Mouse (Mus musculus) layer of hippocampus, adult 9-10 months (tissue): Measurements from ENCODE around the gene Mfap3.

Experiments used
- DNase-seq: peaks from one replicate; pipeline ENCODE4 v3.0.0; 2022; ENCODE audit warnings: low spot score

The Mfap3 gene

GRCm38 (mm10) chr11:57518091-57518750 lies at the start of gene Mfap3, which contains the start of gene Fam114a2:
Gene Mfap3, plus strand, starts transcription at chr11:57518664.
Gene Fam114a2, minus strand, starts transcription at chr11:57518617.
- DNase-seq: peak; percentile 68

- no peak for DNase-seq
Observed at GRCm38 (mm10) chr11:57468706-57469105, 49.8 kb upstream of the Mfap3 start.

GRCm38 (mm10) chr11:57470056-57470455 lies 48.4 kb upstream of the Mfap3 start:
- no peak for DNase-seq

GRCm38 (mm10) chr11:57470979-57471378 lies 47.5 kb upstream of the Mfap3 start:
- DNase-seq: no peak

DNA sequence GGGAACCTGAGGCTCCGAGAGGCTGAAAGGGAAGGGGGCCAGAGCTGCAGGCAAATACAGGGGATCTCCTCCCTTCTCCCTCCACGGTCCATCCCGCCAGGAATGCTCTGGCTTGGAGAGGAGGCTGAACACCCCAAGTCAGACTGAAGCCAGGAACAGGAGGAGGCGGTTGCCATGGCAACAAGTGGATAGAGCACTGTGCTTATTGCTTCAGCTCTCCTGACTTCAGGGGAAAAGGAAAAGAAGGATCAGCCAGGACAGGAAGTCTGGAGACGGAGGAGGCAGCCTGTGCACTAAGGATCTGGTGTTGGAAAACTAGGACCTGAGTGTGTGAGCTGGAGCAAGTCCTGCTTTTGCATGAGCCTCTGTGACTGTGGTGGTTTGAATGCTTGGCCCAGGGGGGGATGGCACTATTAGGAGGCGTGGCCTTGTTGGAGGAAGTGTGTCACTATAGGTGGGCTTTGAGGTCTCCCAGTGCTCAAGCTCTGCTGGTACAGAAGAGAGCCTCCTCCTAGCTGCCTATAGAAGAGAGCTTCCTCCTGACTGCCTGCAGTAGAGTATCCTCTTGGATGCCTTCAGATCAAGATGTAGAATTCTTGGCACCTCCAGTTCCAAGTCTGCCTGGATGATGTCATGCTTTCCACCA lies 44.0 kb upstream of the Mfap3 start:
- no peak for DNase-seq

- peak; percentile 49 for DNase-seq
Observed at GRCm38 (mm10) chr11:57475119-57475518, 43.3 kb upstream of the Mfap3 start.

DNA sequence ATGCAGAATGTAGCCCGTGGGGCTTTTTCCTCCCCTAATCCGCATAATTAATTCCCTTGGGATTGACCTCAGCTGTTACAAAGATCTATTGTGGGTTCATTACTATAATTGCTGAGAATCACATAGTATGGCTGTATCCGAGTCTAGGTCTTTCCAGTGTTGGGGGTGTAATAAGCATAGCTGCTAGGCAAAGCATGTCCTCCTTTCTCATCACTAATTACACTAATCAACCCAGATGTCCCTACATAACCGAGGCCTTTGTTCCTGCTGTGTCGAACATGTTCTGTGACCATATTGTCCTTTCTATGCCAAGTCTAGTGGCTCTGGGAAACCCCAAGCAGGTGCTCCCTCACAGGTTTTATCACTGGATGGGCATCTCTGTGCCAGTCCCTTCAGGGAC lies 40.4 kb upstream of the Mfap3 start:
- DNase-seq: no peak

DNA sequence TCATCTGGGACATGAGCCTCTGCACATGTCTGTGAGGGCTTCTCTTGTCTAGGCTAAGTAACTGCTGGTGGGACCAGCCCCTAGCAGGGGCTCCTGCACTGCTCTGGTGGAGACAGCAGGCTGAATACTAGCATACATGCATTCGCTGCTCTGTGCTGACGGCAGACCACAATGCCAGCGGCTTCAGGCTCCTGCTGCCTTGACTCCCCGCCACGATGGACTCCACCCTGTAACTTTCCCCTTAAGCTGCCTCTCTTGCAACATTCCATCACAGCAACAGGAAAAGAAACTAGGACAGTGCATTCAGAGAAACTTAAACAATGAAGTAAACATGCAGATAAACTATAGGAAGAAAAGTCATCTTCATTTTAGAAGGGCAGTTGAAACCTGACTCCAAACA lies 30.0 kb upstream of the Mfap3 start:
- DNase-seq: no peak

- no peak for DNase-seq
Observed at GRCm38 (mm10) chr11:57496462-57497039, 21.9 kb upstream of the Mfap3 start.

DNA sequence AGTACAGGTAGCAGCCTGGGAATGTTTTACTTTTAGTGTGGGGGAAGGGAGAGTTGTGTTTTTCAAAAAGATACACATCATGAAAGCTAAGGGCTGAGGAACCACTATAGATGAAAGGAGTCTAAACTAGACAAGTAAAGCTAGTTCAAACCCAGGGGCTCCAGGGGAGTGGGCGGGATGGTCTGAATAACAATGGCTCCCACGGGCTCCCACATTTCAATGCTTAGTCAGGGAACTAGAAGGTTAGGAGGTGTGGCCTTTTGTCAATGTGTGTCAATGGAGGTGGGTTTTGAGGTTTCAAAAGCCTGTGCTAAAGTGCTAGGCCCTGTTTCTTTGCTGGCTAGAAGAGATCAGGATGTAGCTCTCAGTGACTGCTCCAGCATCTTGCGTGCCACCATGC lies 20.8 kb upstream of the Mfap3 start:
- no peak for DNase-seq

DNA sequence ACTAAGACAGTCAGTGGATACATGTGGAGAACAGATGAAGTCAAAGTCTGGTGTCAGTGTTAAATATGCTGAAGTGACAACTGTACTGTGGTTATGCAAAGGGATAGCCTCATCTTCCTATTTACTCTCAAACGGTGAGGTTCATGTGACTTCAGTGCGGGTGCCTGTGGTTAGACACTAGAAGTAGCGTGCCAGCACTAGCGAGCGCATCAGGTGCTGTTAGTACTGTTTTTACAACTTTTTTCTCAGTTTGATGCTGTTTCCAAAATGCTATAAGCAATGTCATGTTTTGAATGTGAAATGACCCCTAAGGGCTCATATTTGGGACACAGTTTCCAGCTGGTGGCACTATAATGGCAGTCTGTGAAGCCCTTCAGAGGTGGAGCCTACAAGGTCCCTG lies 20.2 kb upstream of the Mfap3 start:
- DNase-seq: no peak

DNA sequence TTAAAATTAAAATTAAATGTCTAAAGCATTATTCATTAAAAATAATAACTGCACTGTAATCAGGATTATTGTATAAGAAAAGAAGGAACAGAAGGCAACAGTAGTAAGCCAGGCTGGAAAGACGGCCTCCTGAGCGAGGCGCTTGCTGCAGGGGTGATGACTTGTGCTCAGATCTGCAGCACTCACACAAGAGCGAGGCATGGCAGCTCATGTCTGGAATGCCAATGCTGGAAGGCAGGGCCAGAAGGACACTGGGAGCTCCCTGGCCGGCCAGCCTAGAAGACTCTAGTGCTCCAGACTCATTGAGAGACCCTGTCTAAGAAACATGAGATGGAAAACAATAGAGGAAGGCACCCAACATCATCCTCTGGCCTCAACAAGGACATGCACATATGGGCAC lies 15.3 kb upstream of the Mfap3 start:
- no peak for DNase-seq

- no peak for DNase-seq
Observed at GRCm38 (mm10) chr11:57506899-57507298, 11.6 kb upstream of the Mfap3 start.

GRCm38 (mm10) chr11:57515218-57515617 lies 3.2 kb upstream of the Mfap3 start:
- DNase-seq: no peak

DNA sequence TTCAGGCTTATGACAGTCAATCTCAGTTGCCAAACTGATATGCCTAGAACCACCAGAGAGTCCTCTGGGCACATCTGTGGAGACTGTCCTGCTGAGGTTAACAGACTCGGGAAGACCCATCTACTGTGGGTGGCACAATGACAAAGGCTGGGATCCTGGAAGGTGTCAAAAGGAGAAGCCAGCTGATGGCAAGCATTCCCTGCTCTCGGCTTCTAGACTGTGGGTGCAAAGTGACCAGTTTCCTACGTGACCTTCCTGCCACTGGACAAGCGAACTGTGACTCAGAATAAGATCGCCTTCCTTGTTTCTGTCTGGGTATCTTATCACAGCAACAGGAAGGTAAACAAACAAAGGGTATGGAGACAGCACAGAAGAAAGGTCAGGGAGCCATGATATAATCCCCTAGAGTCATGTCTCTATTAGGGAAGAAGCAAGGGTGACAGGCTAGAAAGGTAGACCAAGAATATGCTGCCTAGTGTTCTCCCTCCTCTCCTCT lies 1.5 kb upstream of the Mfap3 start:
- DNase-seq: no peak

- DNase-seq: no peak
Observed at GRCm38 (mm10) chr11:57518751-57519148, 286 bp downstream of the Mfap3 start.

DNA sequence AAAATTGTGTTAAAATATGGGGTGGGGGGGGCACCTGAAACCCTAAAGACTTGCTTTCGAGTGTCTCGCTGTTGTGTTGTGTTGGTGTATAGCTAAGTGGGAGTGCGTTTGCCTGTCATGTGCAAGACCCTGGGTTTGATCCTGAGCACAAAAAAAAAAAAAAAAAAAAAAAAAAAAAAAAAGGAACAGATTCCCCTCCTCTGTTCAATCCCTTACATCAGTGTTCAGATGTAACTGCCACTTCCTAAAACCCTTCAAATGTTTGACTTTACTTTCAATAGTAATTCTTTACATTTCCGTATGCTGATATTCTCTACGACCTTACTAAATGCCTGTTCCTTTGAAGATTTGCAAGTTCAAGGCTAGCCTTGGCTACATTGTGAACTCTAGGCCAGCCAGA lies 840 bp downstream of the Mfap3 start:
- DNase-seq: no peak

GRCm38 (mm10) chr11:57521206-57521605 lies 2.7 kb downstream of the Mfap3 start:
- DNase-seq: no peak

- DNase-seq: peak; percentile 68
Observed at GRCm38 (mm10) chr11:57522046-57522445, 3.6 kb downstream of the Mfap3 start.

DNA sequence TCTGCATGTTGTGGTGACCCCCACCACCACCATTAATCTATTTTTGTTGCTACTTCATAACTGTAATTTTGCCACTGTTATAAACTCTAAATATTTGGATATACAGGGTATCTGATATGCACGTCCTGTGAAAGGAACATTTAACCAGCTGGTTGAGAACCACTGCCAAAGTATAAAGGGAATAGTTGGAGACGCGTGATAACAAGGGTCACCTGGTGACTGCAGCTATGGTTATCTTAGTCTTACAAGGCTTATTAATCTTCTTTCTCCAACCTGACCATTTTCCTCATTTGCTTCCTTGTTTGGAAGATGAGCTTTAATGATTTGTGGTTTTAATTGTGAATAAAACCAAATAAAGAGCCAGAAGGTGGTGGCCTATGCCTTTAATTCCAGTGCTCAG lies 5.0 kb downstream of the Mfap3 start:
- DNase-seq: no peak

DNA sequence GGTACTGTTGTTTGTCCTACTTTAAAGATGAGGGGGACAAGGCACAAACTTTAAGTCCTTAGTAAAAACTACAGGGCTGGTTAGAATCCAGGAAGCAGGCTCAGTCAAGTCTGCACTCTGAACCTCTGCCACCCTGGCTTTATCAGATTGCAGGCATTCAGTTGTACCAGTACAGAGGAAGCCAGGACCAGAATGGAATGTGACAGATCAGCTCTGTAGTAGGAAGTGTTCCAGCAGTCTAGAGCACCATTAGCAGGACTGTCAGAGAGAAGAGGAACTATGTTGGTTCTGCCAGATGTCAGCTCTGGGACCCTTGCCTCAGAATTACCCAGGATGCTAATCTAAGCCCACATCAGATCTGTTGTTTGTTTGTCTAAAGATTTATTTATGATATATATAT lies 6.1 kb downstream of the Mfap3 start:
- DNase-seq: no peak

GRCm38 (mm10) chr11:57525900-57526299 lies 7.4 kb downstream of the Mfap3 start:
- DNase-seq: no peak

DNA sequence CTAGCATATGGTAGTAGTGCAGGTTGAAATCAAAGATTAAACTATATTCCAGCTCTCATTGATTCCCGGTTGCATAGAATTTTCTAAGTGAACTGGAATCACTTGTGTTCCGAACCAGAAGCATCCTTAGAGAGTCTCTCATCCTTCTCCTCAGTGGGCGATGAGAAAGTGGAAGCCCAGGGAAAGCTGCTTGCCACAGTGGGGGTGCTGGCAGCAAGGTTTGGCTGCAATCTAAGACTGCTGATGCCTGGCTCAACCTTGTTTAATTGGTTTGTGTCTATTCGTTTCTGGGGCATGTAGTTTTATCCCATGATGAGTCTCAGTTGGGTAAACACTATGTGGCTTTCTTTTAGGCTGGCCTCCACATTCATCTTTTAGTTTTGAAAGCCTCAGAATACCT lies 9.0 kb downstream of the Mfap3 start:
- no peak for DNase-seq
